Mouse (Mus musculus) lung, adult 2 months (tissue): ENCODE results near the gene Lrrc25. TPM values are rescaled to one million over a fixed set of nuclear protein-coding genes. Genes with fewer than 3 reads are reported as not detected.

ENCODE experiments used
- DNase-seq: peaks from one replicate; pipeline ENCODE4 v3.0.0; 2022
- H3K4me1 ChIP-seq: fragments of 200-500 bp; 2 replicates; pipeline ENCODE4 v1.6.1; 2011; ENCODE audit warnings: low read length; ENCODE audit not compliant: control insufficient read depth, insufficient read depth
- H3K4me3 ChIP-seq: fragments of 200-500 bp; replicated peaks from 2 replicates; pipeline ENCODE3; 2011; ENCODE audit warnings: low read depth, mild to moderate bottlenecking, control low read depth, low read length; ENCODE audit errors: extremely low read depth
- CTCF ChIP-seq: fragments of 200-500 bp; IDR thresholded peaks from 2 replicates; pipeline ENCODE4 v1.5.1; 2011; ENCODE audit warnings: mild to moderate bottlenecking, low read length, control low read depth; ENCODE audit not compliant: insufficient read depth
- POLR2A ChIP-seq: fragments of 200-500 bp; IDR thresholded peaks from 2 replicates; pipeline ENCODE4 v1.6.1; 2011; ENCODE audit warnings: low read depth, mild to moderate bottlenecking, control low read depth, low read length, borderline replicate concordance; ENCODE audit errors: extremely low read depth
- WGBS: fragments of 180-500 bp; shearing (Covaris S2); methylation state at CpG from one replicate; pipeline ENCODE4 v1.1.7; 2018; 5-methylcytosine and 5-hydroxymethylcytosine counted together
- polyA plus RNA-seq: library from polyadenylated mRNA; depleted of rRNA; stranded (reverse); fragments of >200 nt; gene quantifications from 2 replicates; pipeline ENCODE4 v1.2.3, GENCODE M21; 2012

Gene Lrrc25
- polyA plus RNA-seq, 1 experiment, result 10.4 TPM

DNA sequence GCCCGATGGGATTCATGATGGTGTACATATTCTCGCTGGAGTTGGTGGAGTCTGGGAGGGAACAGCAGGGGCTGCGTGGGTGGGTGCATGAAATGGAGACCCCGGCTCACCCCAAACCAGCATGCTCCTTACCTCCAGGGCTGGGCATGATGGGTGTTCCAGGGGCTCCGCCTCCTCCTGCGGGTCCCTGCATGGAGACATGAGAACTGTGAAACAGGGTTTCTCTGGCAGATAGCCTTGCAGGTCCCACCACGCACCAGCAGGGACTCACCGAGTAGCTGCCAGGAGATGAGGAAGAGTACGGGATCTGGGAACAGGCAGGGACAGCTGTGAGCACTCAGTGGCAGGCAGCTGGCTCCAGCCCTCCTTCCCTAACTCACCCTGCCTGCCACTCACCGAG is 17.2 kb upstream of the Lrrc25 start:
- no peak for DNase-seq
- 59% methylated on average over 10 of the region's 10 CpGs for WGBS
- peaks cover 12% of the 10 kb centered on the region; the same call in 1 of the 2 replicates for H3K4me1 ChIP-seq

DNA sequence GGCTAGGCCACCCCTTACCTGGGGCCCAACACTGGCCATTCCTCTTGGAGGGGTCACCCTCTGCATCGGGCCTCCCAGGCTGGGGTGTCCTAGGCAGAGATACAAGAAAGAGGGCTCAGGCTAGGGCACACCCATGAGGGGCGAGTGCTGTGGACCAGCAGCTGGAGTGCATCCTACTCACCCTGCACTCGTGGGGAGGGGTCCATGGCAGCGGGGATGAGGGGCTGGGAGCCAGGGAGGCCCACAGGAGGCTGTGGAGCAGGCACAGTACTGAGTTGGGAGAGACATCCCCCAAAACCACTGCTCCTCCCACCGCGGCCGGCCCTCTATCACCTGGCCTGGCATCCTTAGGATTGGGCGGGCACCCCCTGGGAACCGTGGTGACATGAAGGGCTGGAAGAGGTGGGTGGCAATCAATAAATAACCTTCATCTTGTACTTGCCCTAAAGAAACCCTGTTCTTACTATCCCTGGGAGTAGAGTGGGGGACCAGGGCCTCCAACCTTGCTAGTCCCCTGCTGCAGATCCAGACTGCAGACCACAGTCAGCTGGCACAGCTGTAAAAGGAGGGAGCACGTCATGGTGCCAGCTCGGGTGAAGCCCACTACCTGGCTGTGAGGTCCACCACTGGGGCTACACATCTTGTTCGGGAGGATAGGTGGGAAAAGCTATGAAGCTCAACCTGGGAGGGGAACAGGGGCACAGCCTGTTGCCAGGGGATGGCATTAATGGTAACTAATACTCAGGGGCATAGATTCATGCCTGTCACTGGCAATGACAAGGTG is 16.3 kb upstream of the Lrrc25 start:
- Histone ChIP-seq H3K4me1 (peaks cover 12% of the 10 kb centered on the region; the same call in 1 of the 2 replicates), H3K4me3 (no peak overlapping the region)
- no peak for TF ChIP-seq POLR2A
- TF ChIP-seq CTCF, result no peak
- WGBS, result 82% methylated on average over 12 of the region's 12 CpGs
- DNase-seq, result no peak

More for the DNA sequence above, 17.2 kb upstream of the Lrrc25 start:
- H3K4me3 ChIP-seq, result no peak overlapping the region
- no peak for TF ChIP-seq CTCF
- TF ChIP-seq POLR2A, result no peak

DNA sequence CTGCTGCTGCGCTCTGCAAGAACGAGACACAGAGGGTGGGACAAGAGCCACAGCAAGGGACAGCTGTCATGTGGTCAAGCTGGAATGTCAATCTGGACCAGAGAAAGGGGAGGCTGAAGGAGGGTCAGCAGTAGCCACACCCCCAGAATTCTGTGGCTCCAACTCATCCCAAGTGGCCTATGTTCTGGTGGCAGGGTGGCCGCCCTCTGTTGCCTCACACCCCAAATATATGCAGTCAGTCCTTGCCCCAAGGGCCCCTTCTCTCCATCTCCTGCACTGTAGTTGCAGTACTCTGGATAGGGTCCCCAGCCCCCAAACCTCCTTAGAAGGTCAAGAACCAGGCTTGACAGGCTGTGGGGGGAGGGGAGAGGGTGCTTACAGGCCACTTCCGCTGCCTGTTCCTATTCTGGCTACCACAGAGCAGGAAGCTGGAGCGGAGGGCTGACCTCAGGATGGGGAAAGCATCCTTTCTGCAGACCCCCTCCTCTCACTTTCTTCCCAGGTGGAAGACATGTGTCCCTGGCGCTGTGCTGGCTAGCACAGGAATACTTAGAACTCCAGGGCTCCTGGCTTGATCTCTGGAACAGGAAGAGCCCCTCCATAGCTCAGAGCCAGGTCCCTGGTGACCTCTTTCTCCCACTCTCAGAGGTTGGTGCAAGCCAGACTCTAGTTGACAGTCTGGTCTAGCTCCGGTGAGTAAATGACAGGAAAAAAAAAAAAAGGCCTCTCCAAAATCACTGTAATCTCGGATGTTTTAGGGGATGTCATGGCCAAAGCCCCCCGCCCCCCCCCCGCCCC is 15.3 kb upstream of the Lrrc25 start:
- no peak for DNase-seq
- WGBS, result 31% methylated on average over 10 of the region's 10 CpGs

DNA sequence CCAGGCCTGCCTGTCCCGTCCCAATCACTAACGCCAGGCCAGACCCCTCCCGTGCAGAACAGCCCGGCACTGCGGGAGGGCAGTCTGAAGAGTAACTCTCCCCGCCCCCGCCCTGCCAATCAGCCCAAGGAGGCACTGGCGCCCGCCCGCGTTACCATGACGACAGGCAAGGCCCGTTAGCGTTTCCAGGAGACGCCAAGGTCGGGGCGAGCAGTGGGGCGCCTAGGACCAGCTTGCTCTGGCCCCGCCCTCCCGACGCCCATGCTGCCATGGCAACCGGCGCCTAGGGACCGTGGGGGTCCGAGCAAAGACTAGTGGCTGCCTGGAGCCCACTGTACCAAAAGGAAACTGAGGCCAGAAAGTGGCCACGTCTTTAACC is 14.7 kb upstream of the Lrrc25 start:
- H3K4me1 ChIP-seq, result peaks cover 7% of the 10 kb centered on the region; the same call in 1 of the 2 replicates
- WGBS, result 7% methylated on average over 24 of the region's 26 CpGs
- DNase-seq, result peak; percentile 60
- TF ChIP-seq CTCF (no peak), POLR2A (no peak)
- H3K4me3 ChIP-seq, result no peak overlapping the region

More for the DNA sequence above, 15.3 kb upstream of the Lrrc25 start:
- TF ChIP-seq POLR2A (no peak; the same call in 1 of the 2 replicates), CTCF (no peak)
- H3K4me1 ChIP-seq, result peaks cover 7% of the 10 kb centered on the region; the same call in 1 of the 2 replicates
- no peak overlapping the region for H3K4me3 ChIP-seq

DNA sequence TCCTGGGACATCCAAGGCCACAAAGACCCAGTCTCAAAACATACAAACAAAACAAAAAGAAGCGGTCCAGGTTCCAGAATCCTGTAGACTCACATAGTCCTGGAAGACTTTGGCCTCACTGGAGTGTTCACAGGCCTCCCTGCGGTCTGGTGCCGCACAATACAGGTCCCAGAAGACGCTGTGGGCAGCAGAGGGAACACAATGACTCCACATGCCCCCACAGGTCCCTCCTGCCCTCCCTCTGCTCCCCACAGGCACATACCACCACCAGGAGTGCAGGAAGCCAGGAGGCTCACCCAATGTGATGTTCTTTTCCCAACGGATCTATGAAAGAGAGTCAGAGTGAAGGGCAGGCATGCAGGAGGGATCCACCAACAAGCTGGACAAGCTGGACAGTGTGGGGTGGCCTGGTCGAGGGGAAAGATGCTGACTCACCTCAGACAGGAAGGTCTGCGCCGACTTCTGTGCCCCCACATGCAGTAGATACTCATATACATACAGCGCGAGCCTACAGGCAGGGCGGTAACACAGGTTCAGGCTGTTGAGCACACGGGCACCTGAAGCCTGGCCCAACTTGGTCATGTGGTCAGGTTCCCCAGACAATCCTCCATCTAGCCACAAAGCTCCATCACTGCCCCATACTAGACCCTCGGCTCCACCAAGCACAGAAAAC is 13.7 kb upstream of the Lrrc25 start:
- Histone ChIP-seq H3K4me3 (no peak overlapping the region), H3K4me1 (peaks cover 11% of the 10 kb centered on the region)
- DNase-seq, result no peak
- WGBS, result 91% methylated on average over 13 of the region's 13 CpGs
- TF ChIP-seq CTCF, result no peak
- no peak for TF ChIP-seq POLR2A

DNA sequence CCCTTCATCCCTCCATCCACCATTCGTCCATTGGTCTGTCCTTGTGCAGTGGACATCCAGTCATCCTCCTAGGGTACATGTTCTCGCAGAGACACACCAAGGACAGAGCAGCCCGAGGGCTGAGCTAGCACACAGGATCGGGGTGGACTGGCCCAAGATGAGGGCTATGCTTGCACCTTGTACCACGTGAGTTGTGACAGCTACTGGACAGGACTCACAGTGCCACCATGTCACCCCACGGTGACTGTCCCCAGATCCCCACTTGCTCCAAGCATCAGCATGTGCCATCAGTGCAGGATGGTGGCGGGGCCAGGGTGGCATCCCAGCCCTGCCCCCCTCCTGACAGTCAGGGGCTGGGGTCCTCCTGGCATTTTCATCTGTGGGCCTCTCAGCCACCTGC is 11.4 kb upstream of the Lrrc25 start:
- DNase-seq, result no peak
- H3K4me3 ChIP-seq, result no peak overlapping the region
- TF ChIP-seq CTCF, result no peak
- TF ChIP-seq POLR2A, result no peak
- WGBS, result 90% methylated on average over 7 of the region's 7 CpGs
- H3K4me1 ChIP-seq, result peaks cover 18% of the 10 kb centered on the region

DNA sequence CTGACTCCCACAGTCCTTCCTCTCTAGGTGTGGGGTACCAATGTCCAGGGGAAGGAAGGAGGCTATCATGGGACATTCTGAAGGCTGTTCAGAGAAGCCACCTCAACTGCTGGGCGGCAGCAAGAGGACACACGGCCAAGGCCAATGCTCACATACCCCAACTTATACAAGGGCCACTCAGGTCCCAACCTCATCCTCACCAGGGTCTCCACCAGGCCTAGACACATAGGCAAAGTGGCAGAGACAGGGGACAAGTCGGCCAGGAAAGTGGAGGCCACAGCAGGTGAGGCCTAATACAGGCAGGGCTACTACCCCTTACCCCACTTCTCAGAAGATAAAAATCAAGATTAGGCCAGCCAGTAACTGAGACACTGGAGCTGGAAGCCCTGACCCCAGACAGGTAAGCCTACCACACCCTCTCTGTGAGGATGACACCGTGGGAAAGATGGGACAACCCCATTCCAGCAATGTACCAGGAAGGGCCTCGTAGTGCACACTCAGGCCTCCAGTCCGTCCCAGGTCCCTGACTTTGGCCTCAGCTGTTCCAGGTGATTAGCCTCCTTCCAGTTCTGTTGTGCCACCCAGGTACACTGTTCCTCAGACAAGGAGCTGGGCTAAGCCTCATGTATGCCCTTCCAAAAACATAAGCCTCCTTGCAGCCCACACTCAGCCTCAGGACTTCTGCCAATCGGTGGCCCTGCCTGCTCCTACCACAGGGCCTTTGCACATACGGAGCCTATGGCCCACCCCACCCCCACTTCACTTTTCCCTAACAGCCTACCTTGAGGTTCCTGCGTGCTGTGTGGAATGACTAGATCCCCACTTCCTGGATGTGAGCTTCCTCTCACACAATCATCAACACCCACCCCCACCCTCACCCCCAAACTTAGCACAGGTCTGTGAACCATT is 9.8 kb upstream of the Lrrc25 start:
- 77% methylated on average over 9 of the region's 9 CpGs for WGBS
- TF ChIP-seq POLR2A (no peak), CTCF (no peak)
- Histone ChIP-seq H3K4me3 (no peak overlapping the region), H3K4me1 (peaks cover 20% of the 10 kb centered on the region)
- DNase-seq, result no peak

DNA sequence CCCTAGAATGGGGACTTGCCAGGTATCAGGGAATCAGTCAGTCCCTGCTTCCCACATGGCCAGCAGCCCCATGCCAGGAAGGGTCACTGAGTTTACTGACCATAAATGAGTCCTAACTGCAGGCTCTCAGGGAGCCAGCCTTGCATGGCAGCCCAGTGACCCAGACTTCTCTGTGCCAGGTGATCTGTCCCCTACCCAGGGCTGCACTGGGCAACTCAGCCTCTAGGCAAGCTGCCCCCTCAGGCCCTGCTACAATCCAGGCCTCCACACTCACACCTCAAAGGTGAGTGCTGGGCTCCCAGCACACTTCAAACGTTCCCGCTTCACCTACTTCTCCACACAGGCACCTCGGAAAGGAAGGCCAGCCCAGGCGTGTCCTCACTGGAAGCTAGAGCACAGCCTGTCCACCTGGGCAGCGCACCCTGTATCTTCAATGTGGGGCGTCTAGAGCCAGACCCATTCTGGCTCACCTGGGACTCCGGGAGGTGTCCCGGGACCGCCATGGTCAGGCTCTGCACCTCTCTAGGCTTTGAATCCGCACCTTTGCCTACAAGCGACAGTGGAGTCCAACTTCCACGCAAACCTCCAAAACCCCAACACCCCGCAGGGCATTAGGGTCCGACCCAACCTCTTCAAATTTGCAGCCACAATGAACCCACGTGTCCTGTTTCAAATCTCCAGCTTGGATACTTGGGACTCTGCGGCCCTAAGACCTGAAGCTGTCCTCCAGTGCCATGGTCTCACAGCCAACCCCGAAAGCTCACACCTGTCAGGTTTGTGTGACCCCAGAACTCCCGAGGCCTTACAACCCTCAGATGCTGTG is 9.0 kb upstream of the Lrrc25 start:
- H3K4me3 ChIP-seq, result peak overlapping the region; percentile 91
- H3K4me1 ChIP-seq, result peaks cover 19% of the 10 kb centered on the region
- WGBS, result 61% methylated on average over 18 of the region's 18 CpGs
- DNase-seq, result no peak
- TF ChIP-seq CTCF, result no peak
- TF ChIP-seq POLR2A, result no peak
